Mouse (Mus musculus) stomach, postnatal 0 days (tissue): ENCODE data around the gene Pdlim1.

Experiments
- CTCF ChIP-seq: IDR thresholded peaks from 2 replicates; pipeline ENCODE4 v1.5.1; 2016; ENCODE audit warnings: antibody characterized with exemption, low read depth, mild to moderate bottlenecking, moderate library complexity
- EP300 ChIP-seq: optimal IDR thresholded peaks from 2 replicates; pipeline ENCODE3; 2016; ENCODE audit warnings: antibody characterized with exemption

DNA sequence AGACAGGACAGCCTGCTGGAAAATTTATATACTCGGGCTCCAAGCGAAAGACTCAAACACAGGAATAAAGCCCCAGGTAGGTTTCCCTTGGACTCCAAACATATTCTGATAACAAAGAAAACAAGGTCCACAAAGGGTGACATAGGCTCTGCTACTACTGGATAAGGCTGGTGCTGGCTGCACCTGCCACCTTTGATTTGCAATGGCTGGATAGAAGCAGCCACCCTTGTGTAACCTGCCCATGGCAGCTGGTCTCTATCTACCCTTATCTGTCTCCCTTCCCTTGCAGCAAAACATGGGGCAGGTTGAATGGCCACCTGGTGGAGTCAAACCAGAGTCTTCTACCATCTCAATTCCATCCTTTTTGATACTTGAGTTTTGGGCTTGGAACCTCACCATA is 39.1 kb downstream of the Pdlim1 start:
- TF ChIP-seq CTCF: peak; percentile 14; the same call in 1 of the 2 replicates
- TF ChIP-seq EP300: no peak
